Mouse (Mus musculus): ENCODE measurements around the gene Plcd3.

DNA sequence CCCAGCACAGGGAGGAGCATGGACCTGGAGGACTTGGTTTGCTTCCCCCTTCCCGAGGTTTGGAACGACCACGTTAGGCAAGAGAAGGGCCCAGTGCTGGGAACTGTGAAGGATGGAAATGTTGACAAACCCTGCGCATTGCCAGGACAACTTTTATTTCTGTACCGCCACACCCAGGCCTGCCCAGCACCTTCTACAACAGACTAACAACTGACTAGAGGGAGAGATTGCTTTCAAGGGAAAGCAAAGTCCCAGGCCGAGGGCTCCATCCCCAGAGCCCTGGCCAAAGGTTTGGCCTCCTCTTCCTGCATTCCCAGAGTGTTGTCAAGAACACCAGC is 39.3 kb upstream of the Plcd3 start:
- TF ChIP-seq CTCF (IDR thresholded peaks at IDR 0.05; ENCODE audit: low read depth) (no peak), EP300 (IDR thresholded peaks at IDR 0.05; ENCODE audit: low read depth) (no peak)
